Mouse (Mus musculus) WW6 (cell line): Measurements from ENCODE around the gene Trappc13.

ENCODE experiments used
- DNase-seq: peaks from one replicate; pipeline ENCODE4 v3.0.0-alpha.2; 2013; ENCODE audit warnings: low read depth, low spot score

The Trappc13 gene

GRCm38 (mm10) chr13:104114827-104115226, 63.4 kb downstream of the Trappc13 start:
- no peak for DNase-seq

GRCm38 (mm10) chr13:104113782-104114181, 64.5 kb downstream of the Trappc13 start:
- DNase-seq = no peak

GRCm38 (mm10) chr13:104112266-104112900, 65.9 kb downstream of the Trappc13 start:
- no peak for DNase-seq

- DNase-seq = no peak
Observed at GRCm38 (mm10) chr13:104110526-104110925, 67.7 kb downstream of the Trappc13 start.

GRCm38 (mm10) chr13:104109816-104110521, 68.3 kb downstream of the Trappc13 start:
- peak; percentile 40 for DNase-seq

DNA sequence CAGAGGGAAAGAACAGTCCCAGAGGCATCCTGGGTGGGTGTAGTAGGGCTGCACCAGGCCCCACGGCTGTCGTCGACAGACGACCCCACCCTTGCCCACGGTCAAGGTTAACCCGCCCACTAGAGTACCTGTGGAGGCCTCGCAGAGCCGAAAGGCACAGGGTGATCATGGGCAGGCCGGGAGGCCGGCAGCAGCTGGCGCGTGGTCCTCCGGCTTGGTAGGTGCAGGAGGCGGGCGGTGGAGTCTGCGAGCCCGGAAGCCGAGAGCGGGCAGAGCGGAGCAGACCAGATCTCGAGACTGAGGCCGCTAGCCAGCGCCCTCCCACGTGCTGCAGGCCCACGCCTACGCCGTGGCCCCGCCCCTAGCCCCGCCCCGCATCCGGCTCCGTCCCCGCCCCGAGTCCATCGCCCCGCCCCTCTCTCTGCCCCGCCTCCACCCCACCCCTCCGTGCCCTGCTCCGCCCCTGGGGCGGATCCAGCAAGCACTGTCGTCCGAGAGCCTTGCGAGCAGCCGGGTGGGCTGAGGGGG, 68.9 kb downstream of the Trappc13 start, which contains the start of the genes Nln and Sgtb:
Gene Nln, minus strand, starts transcription at position 327 of the 528 bp plus-strand sequence.
Gene Sgtb, plus strand, starts transcription at position 454 of the 528 bp plus-strand sequence.
- peak; percentile 65 for DNase-seq

GRCm38 (mm10) chr13:104108651-104109287, 69.5 kb downstream of the Trappc13 start:
- no peak for DNase-seq

- DNase-seq = no peak
Observed at GRCm38 (mm10) chr13:104101606-104102235, 76.5 kb downstream of the Trappc13 start.

DNA sequence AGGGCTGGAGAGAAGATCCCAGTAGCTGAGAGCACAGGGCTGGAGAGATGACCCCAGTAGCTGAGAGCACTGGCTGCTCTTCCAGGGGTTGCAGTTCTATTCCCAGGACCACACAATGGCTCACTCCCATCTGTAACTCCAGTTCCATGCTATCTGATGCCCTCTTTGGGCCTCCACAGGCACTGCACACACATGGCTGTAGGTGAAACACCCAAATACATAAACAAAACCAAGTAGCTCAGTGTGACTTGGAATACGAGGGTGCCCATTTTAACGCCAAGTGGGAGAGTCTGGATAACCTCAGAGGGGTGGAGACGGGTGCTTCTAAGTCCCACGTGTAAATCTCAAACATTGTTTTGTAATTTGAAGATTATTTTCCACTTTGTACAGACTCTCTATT, 77.9 kb downstream of the Trappc13 start:
- no peak for DNase-seq

DNA sequence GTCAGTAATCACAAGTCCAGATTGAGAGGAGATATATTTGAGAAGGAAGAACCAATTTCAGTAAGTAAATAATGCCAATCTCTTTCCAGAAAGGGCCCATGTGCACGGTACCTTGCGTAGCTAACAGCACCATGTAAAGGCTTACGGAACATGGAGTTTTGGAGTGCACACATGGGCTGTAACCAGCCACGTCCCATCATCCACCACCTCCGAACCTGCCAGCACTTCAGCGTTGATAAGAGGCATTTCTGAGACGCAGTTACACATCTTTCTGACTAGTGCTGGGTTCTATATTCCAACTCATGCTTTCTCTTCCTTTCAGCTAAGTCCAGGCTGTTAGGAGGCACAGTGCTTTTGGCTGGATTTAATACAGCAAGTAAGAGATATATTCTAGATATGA, 81.1 kb downstream of the Trappc13 start:
- DNase-seq = no peak

DNA sequence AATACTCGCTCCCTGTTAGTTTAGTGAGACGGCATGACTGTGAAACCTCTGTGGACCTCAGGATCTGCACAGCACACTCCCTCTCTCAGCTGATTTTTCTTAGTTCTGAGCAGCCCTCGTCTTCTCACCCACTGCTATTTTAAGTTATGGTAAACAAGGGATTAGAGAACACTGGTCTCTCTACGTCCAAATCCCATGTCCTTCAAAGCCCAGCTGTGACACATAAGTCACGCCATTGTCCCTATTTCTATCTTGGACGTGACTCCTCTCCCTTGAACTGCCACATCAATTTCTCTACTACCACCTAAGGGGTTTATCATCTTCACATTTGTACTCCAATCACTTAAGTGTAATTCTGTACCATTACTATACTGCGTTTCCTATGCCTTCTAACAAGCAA, 82.3 kb downstream of the Trappc13 start:
- no peak for DNase-seq

DNA sequence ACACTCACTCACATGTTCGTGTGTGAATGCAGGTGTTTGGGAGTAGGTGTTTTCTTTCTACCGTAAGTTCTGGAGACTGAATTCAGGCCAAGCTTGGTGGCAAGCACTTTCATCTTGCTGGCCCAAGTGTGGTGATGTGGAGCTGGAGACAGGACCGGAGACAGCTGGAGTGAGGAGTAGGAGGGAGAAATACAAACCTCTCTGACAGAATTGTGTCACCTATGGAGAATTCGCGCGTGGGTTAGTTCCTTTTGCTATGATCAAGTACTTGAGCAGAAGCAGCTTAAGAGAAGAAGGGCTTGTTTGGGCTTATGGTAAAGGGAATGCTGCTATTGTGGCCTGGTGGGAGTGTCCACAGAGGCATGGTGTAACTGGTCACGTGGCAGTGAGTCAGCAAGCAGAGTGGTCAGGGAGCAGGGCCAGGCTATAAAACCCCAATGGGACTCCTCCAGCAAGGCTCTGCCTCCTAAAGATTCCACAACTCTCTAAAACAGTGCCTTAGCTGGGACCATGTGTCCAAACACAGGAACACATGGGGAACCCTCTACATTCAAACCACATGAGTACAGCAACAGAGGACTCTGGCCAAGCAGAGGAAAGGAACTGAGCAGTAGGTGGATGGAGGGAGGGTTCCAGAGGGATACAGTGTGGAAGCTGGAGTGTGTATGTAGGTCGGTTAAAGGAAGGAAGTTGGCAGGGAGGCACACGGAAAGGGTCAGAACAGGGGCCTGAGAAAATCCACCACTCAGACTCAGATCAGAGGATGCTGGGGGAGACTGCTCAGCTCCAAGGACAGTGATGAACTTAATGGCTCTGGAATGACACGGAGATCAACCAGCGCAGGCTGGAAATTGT, 83.5 kb downstream of the Trappc13 start:
- DNase-seq = no peak
